Mouse (Mus musculus) thymus, adult 2 months (tissue): ENCODE data around the gene Stk25. TPM values are rescaled to one million over a fixed set of nuclear protein-coding genes. Genes with fewer than 3 reads are reported as not detected.
A peak's percentile ranks its signal among the peaks of the same experiment; 100 is the strongest.

Source experiments
- DNase-seq: peaks from one replicate; pipeline ENCODE4 v3.0.0; 2021
- H3K27ac ChIP-seq: fragments of 200-500 bp; 2 replicates; pipeline ENCODE4 v1.5.1; 2012; ENCODE audit warnings: low read length, control low read depth; ENCODE audit not compliant: control insufficient read depth, insufficient read depth
- H3K27me3 ChIP-seq: fragments of 200-500 bp; 2 replicates; pipeline ENCODE4 v1.6.1; 2012; ENCODE audit warnings: mild to moderate bottlenecking, low read length, moderate library complexity, mixed read lengths; ENCODE audit not compliant: control insufficient read depth, insufficient read depth
- H3K36me3 ChIP-seq: fragments of 200-500 bp; 2 replicates; pipeline ENCODE4 v1.6.1; 2012; ENCODE audit warnings: mild to moderate bottlenecking, low read length, moderate library complexity; ENCODE audit not compliant: control insufficient read depth, insufficient read depth
- H3K4me1 ChIP-seq: fragments of 200-500 bp; replicated peaks from 2 replicates; pipeline ENCODE4 v1.6.1; 2012; ENCODE audit warnings: low read length; ENCODE audit not compliant: control insufficient read depth, insufficient read depth
- H3K4me3 ChIP-seq: fragments of 200-500 bp; 2 replicates; pipeline ENCODE4 v1.5.1; 2012; ENCODE audit warnings: mild to moderate bottlenecking, low read length, control low read depth, moderate library complexity; ENCODE audit not compliant: control insufficient read depth, insufficient read depth
- CTCF ChIP-seq: fragments of 200-500 bp; IDR thresholded peaks from 2 replicates; pipeline ENCODE4 v1.5.1; 2012; ENCODE audit warnings: mild to moderate bottlenecking, control low read depth, low read length, moderate library complexity, borderline replicate concordance; ENCODE audit not compliant: control insufficient read depth, poor library complexity, insufficient read depth; ENCODE audit errors: extremely low read depth
- POLR2A ChIP-seq: fragments of 200-500 bp; IDR thresholded peaks from 2 replicates; pipeline ENCODE4 v1.6.1; 2012; ENCODE audit warnings: mild to moderate bottlenecking, low read length, control low read depth, moderate library complexity; ENCODE audit not compliant: control insufficient read depth, poor library complexity, insufficient read depth; ENCODE audit errors: extremely low read depth
- whole genome bisulfite sequencing: fragments of 180-500 bp; shearing (Covaris S2); methylation state at CpG from one replicate; pipeline ENCODE4 v1.1.7; 2018; 5-methylcytosine and 5-hydroxymethylcytosine counted together
- polyA plus RNA-seq: library from polyadenylated mRNA; depleted of rRNA; stranded (reverse); fragments of >200 nt; gene quantifications from 2 replicates; pipeline ENCODE4 v1.2.3, GENCODE M21; 2012

Stk25 gene
- polyA plus RNA-seq, 1 experiment = 164 TPM

GRCm38 (mm10) chr1:93654275-93654674, 4.2 kb downstream of the Stk25 start:
- no peaks in the 10 kb centered on the region for H3K36me3 ChIP-seq
- H3K27me3 ChIP-seq = no peaks in the 10 kb centered on the region
- 0% methylated on average over 2 of the region's 2 CpGs for WGBS
- no peak overlapping the region for H3K4me3 ChIP-seq
- no peak for DNase-seq
- H3K27ac ChIP-seq = no peak overlapping the region
- TF ChIP-seq POLR2A (no peak), CTCF (no peak)
- H3K4me1 ChIP-seq = peaks cover 2% of the 10 kb centered on the region; the same call in 1 of the 2 replicates

GRCm38 (mm10) chr1:93649604-93650172, 8.8 kb downstream of the Stk25 start:
- 67% methylated on average over 5 of the region's 5 CpGs for WGBS
- H3K36me3 ChIP-seq = no peaks in the 10 kb centered on the region
- H3K4me1 ChIP-seq = peaks cover 2% of the 10 kb centered on the region; the same call in 1 of the 2 replicates
- no peak overlapping the region for H3K4me3 ChIP-seq
- no peaks in the 10 kb centered on the region for H3K27me3 ChIP-seq
- TF ChIP-seq CTCF (no peak), POLR2A (no peak)
- no peak for DNase-seq
- H3K27ac ChIP-seq = no peak overlapping the region

- DNase-seq = no peak
- Histone ChIP-seq H3K36me3 (no peaks in the 10 kb centered on the region), H3K27ac (no peak overlapping the region), H3K4me3 (no peak overlapping the region), H3K27me3 (no peaks in the 10 kb centered on the region), H3K4me1 (no peaks in the 10 kb centered on the region)
- 97% methylated on average over 2 of the region's 2 CpGs for WGBS
- TF ChIP-seq CTCF (no peak), POLR2A (no peak)
Observed at GRCm38 (mm10) chr1:93642692-93643091, 15.8 kb downstream of the Stk25 start.

GRCm38 (mm10) chr1:93641978-93642377, 16.5 kb downstream of the Stk25 start:
- no peaks in the 10 kb centered on the region for H3K36me3 ChIP-seq
- no peak overlapping the region for H3K27ac ChIP-seq
- no peaks in the 10 kb centered on the region for H3K27me3 ChIP-seq
- DNase-seq = no peak
- 93% methylated on average over 2 of the region's 2 CpGs for WGBS
- TF ChIP-seq POLR2A (no peak), CTCF (no peak)
- no peak overlapping the region for H3K4me3 ChIP-seq
- no peaks in the 10 kb centered on the region for H3K4me1 ChIP-seq

- Histone ChIP-seq H3K36me3 (no peaks in the 10 kb centered on the region), H3K4me1 (peaks cover 8% of the 10 kb centered on the region), H3K27me3 (no peaks in the 10 kb centered on the region), H3K27ac (peak overlapping the region; percentile 30; the same call in 1 of the 2 replicates), H3K4me3 (peak overlapping the region; percentile 56)
- 35% methylated on average over 7 of the region's 7 CpGs for WGBS
- TF ChIP-seq POLR2A = no peak
- no peak for TF ChIP-seq CTCF
- DNase-seq = no peak
Observed at GRCm38 (mm10) chr1:93636211-93636897, 22.1 kb downstream of the Stk25 start.

GRCm38 (mm10) chr1:93635580-93636192, 22.8 kb downstream of the Stk25 start:
- H3K4me1 ChIP-seq = peaks cover 8% of the 10 kb centered on the region
- 0 out of 2 replicates have a peak, but pooled peaks have one; percentile 48 for TF ChIP-seq CTCF
- peak; percentile 46; the same call in 1 of the 2 replicates for TF ChIP-seq POLR2A
- H3K27ac ChIP-seq = peak overlapping the region; percentile 30; the same call in 1 of the 2 replicates
- H3K27me3 ChIP-seq = no peaks in the 10 kb centered on the region
- H3K4me3 ChIP-seq = peak overlapping the region; percentile 70
- H3K36me3 ChIP-seq = no peaks in the 10 kb centered on the region
- peak; percentile 97 for DNase-seq
- WGBS = under 1% methylated on average over 44 of the region's 44 CpGs

GRCm38 (mm10) chr1:93635091-93635579, 23.3 kb downstream of the Stk25 start:
- no peak for DNase-seq
- H3K4me1 ChIP-seq = peaks cover 8% of the 10 kb centered on the region

More at GRCm38 (mm10) chr1:93635091-93635579, 23.3 kb downstream of the Stk25 start:
- Histone ChIP-seq H3K36me3 (no peaks in the 10 kb centered on the region), H3K4me3 (peak overlapping the region; percentile 70), H3K27ac (no peak overlapping the region), H3K27me3 (no peaks in the 10 kb centered on the region)
- WGBS = 1% methylated on average over 58 of the region's 58 CpGs
- TF ChIP-seq CTCF = no peak; the same call in 1 of the 2 replicates
- 0 out of 2 replicates have a peak, but pooled peaks have one; percentile 10 for TF ChIP-seq POLR2A
